Mouse (Mus musculus) T-helper 2 cell (primary cell): Measurements from ENCODE around the gene Prkag3.

ENCODE experiments used
- in situ Hi-C: fragments of 300-600 bp; cut with MboI, MseI; formaldehyde crosslinking; loops from one replicate; pipeline ENCODE4 v1.15.1; 2025; ENCODE audit warnings: high pct_unique_total_duplicates

The Prkag3 gene

GRCm38 (mm10) chr1:74713099-74713858 lies 35.7 kb downstream of the Prkag3 start, which contains the start of gene Cyp27a1:
TSS of gene Cyp27a1 (plus strand) at chr1:74713574.
- in situ Hi-C loops: loop anchor here (10.0 to 25.0 kb wide), 2 partner anchors 412 to 1849 kb away; partner anchors contain the start of gene Nhej1

- in situ Hi-C loops: loop anchor here (10.0 to 25.0 kb wide), 2 partner anchors 412 to 1850 kb away; partner anchors contain the start of gene Nhej1
Observed at GRCm38 (mm10) chr1:74712461-74713098, 36.4 kb downstream of the Prkag3 start.

GRCm38 (mm10) chr1:74712046-74712445 lies 37.0 kb downstream of the Prkag3 start:
- in situ Hi-C loops: loop anchor here (10.0 to 25.0 kb wide), 2 partner anchors 413 to 1850 kb away; partner anchors contain the start of gene Nhej1

GRCm38 (mm10) chr1:74709566-74709965 lies 39.5 kb downstream of the Prkag3 start:
- in situ Hi-C loops: loop anchor here (25.0 kb wide), 1 partner anchor 1853 kb away; no protein-coding TSS in a partner anchor

- in situ Hi-C loops: loop anchor here (25.0 kb wide), 1 partner anchor 1857 kb away; no protein-coding TSS in a partner anchor
Observed at GRCm38 (mm10) chr1:74705016-74705415, 44.0 kb downstream of the Prkag3 start.

GRCm38 (mm10) chr1:74704156-74704555 lies 44.9 kb downstream of the Prkag3 start:
- in situ Hi-C loops: loop anchor here (25.0 kb wide), 1 partner anchor 1858 kb away; no protein-coding TSS in a partner anchor

- in situ Hi-C loops: loop anchor here (25.0 kb wide), 1 partner anchor 1860 kb away; no protein-coding TSS in a partner anchor
Observed at GRCm38 (mm10) chr1:74702142-74702553, 46.9 kb downstream of the Prkag3 start.

- in situ Hi-C loops: no loop called here
Observed at GRCm38 (mm10) chr1:74698791-74699190, 50.2 kb downstream of the Prkag3 start.

- in situ Hi-C loops: no loop called here
Observed at GRCm38 (mm10) chr1:74698353-74698752, 50.7 kb downstream of the Prkag3 start.

GRCm38 (mm10) chr1:74697416-74697815 lies 51.6 kb downstream of the Prkag3 start:
- in situ Hi-C loops: no loop called here

- in situ Hi-C loops: no loop called here
Observed at GRCm38 (mm10) chr1:74695836-74696235, 53.2 kb downstream of the Prkag3 start.

GRCm38 (mm10) chr1:74693891-74694583 lies 55.0 kb downstream of the Prkag3 start:
- in situ Hi-C loops: no loop called here
